Mouse (Mus musculus) cerebellum, adult 11-12 months (tissue): Measurements from ENCODE around the gene Mfap4.

ENCODE experiments used
- DNase-seq: peaks from one replicate; pipeline ENCODE4 v3.0.0; 2022

Gene Mfap4

GRCm38 (mm10) chr11:61484613-61485540, at the start of gene Mfap4:
Gene Mfap4, plus strand, starts transcription at chr11:61485431.
- peak; percentile 79 for DNase-seq

GRCm38 (mm10) chr11:61436298-61436697, 48.9 kb upstream of the Mfap4 start:
- DNase-seq: no peak

- DNase-seq: no peak
These were observed 46.1 kb upstream of the Mfap4 start for GRCm38 (mm10) chr11:61439170-61439569.

- DNase-seq: no peak
These were observed 44.8 kb upstream of the Mfap4 start for GRCm38 (mm10) chr11:61440416-61440815.

- no peak for DNase-seq
These were observed 43.6 kb upstream of the Mfap4 start for GRCm38 (mm10) chr11:61441670-61442069.

- no peak for DNase-seq
These were observed 41.4 kb upstream of the Mfap4 start for GRCm38 (mm10) chr11:61443807-61444206.

GRCm38 (mm10) chr11:61447296-61447695, 37.9 kb upstream of the Mfap4 start:
- peak; percentile 58 for DNase-seq

GRCm38 (mm10) chr11:61448041-61448440, 37.2 kb upstream of the Mfap4 start:
- DNase-seq: peak; percentile 78

- peak; percentile 90 for DNase-seq
These were observed 36.5 kb upstream of the Mfap4 start for GRCm38 (mm10) chr11:61448599-61449225.

GRCm38 (mm10) chr11:61449499-61450292, 35.5 kb upstream of the Mfap4 start:
- DNase-seq: peak; percentile 80

- no peak for DNase-seq
These were observed 21.2 kb upstream of the Mfap4 start for GRCm38 (mm10) chr11:61464071-61464470.

GRCm38 (mm10) chr11:61465422-61465821, 19.8 kb upstream of the Mfap4 start:
- no peak for DNase-seq

- DNase-seq: peak; percentile 98
These were observed 16.7 kb upstream of the Mfap4 start for GRCm38 (mm10) chr11:61468534-61468933.

- no peak for DNase-seq
These were observed 15.8 kb upstream of the Mfap4 start for GRCm38 (mm10) chr11:61469317-61469917.

GRCm38 (mm10) chr11:61470880-61471279, 14.4 kb upstream of the Mfap4 start:
- no peak for DNase-seq

- no peak for DNase-seq
These were observed 11.6 kb upstream of the Mfap4 start for GRCm38 (mm10) chr11:61473630-61474029.

- DNase-seq: peak; percentile 85
These were observed 8.3 kb upstream of the Mfap4 start for GRCm38 (mm10) chr11:61476786-61477382.

GRCm38 (mm10) chr11:61477566-61478508, 7.4 kb upstream of the Mfap4 start:
- DNase-seq: peak; percentile 47

GRCm38 (mm10) chr11:61478788-61479187, 6.4 kb upstream of the Mfap4 start:
- peak; percentile 17 for DNase-seq

GRCm38 (mm10) chr11:61481239-61482090, 3.8 kb upstream of the Mfap4 start:
- DNase-seq: peak; percentile 60
